Mouse (Mus musculus) stomach, postnatal 0 days (tissue): ENCODE measurements around the gene Mtln.

Experiments used
- CTCF ChIP-seq: IDR thresholded peaks from 2 replicates; pipeline ENCODE4 v1.5.1; 2016; ENCODE audit warnings: antibody characterized with exemption, low read depth, mild to moderate bottlenecking, moderate library complexity
- EP300 ChIP-seq: optimal IDR thresholded peaks from 2 replicates; pipeline ENCODE3; 2016; ENCODE audit warnings: antibody characterized with exemption

DNA sequence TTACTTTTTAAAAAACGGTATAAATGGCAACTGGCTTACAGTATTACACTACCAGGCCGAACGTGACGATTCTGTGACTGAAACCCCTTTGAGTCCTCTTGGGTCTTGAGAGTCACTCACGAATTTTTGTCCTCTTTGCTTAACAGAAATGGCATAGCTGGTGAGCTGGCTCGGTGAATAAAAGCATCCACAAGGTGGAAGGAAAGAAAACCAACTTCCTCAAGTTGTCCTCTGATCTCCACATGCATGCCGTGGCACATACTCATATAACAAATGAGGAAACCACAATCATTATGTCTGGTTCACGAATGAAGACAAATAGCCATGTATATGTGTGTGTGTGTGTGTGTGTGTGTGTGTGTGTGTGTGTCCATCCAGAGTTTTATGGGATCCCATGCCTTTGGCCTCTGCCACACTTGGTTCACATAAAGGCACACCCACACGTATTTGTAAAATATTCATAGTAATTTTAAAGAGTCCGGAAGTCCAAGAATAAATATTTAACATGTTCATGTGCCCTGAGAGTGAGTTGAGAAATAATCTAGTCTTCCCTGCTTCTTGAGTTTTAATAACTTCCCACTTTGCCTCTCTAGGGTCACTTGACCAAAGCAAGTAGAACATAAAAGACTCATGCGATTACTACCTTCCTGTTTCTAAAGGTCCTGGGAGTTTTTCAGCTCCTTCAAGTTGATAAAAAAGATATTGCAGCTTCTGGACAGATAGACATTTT is 40.0 kb upstream of the Mtln start:
- TF ChIP-seq CTCF = no peak
- no peak for TF ChIP-seq EP300
